Mouse (Mus musculus) ES-E14 (cell line): ENCODE results near the gene Abcf1. TPM values are rescaled to one million over a fixed set of nuclear protein-coding genes. Genes with fewer than 3 reads are reported as not detected.

Experiments used
- DNase-seq: peaks from one replicate; pipeline ENCODE4 v3.0.0-alpha.2; 2013; ENCODE audit warnings: low read depth, low spot score
- H3K27ac ChIP-seq: 2 replicates; pipeline ENCODE4 v1.5.1; 2012; ENCODE audit warnings: low read depth, mild to moderate bottlenecking, low read length, moderate library complexity, mixed read lengths; ENCODE audit not compliant: poor library complexity, insufficient read depth, severe bottlenecking
- H3K36me3 ChIP-seq: 2 replicates; pipeline ENCODE4 v1.6.1; 2012; ENCODE audit warnings: mild to moderate bottlenecking, low read length, moderate library complexity, mixed read lengths; ENCODE audit not compliant: control insufficient read depth, poor library complexity, insufficient read depth, severe bottlenecking
- H3K4me1 ChIP-seq, 2 experiments: fragments of 150-350 bp in 1 of 2; sonication (generic) in 1 of 2; 2 replicates each; pipeline ENCODE4 v1.6.1; 2012; ENCODE audit warnings: low read length in 2 of 2, mild to moderate bottlenecking in 1 of 2, mixed read lengths in 1 of 2; ENCODE audit not compliant: control insufficient read depth in 2 of 2, insufficient read depth in 2 of 2, poor library complexity in 1 of 2
- H3K4me3 ChIP-seq, 2 experiments: fragments of 150-350 bp in 1 of 2; sonication (generic) in 1 of 2; 2 replicates each; pipeline ENCODE4 v1.5.1; 2012; ENCODE audit warnings: low read length in 2 of 2, low read depth in 1 of 2, mild to moderate bottlenecking in 1 of 2, mixed read lengths in 1 of 2; ENCODE audit not compliant: insufficient read depth in 1 of 2, poor library complexity in 1 of 2, severe bottlenecking in 1 of 2
- H3K9ac ChIP-seq: 2 replicates; pipeline ENCODE4 v1.6.1; 2012; ENCODE audit warnings: low read depth, mild to moderate bottlenecking, low read length, mixed read lengths; ENCODE audit not compliant: poor library complexity, insufficient read depth, severe bottlenecking
- H3K9me3 ChIP-seq: fragments of 150-350 bp; sonication (generic); 2 replicates; pipeline ENCODE4 v1.6.1; 2012; ENCODE audit warnings: low read depth, mild to moderate bottlenecking, low read length; ENCODE audit not compliant: control insufficient read depth, insufficient read depth
- CHD2 ChIP-seq: IDR thresholded peaks from 2 replicates; pipeline ENCODE4 v1.6.1; 2014; ENCODE audit warnings: mild to moderate bottlenecking, low read depth, low read length, inconsistent platforms
- HCFC1 ChIP-seq: IDR thresholded peaks from 2 replicates; pipeline ENCODE4 v1.6.1; 2012; ENCODE audit warnings: low read length, inconsistent platforms, borderline replicate concordance; ENCODE audit not compliant: insufficient read depth
- MAFK ChIP-seq: IDR thresholded peaks from 2 replicates; pipeline ENCODE4 v1.6.1; 2014; ENCODE audit warnings: mild to moderate bottlenecking, low read depth, low read length, inconsistent platforms; ENCODE audit not compliant: insufficient read depth
- ZC3H11A ChIP-seq: IDR thresholded peaks from 2 replicates; pipeline ENCODE4 v1.6.1; 2012; ENCODE audit warnings: low read depth, mild to moderate bottlenecking, inconsistent platforms, low read length, borderline replicate concordance
- ZNF384 ChIP-seq: IDR thresholded peaks from 2 replicates; pipeline ENCODE4 v1.6.1; 2012; ENCODE audit warnings: low read depth, low read length, inconsistent platforms
- in situ Hi-C, 2 experiments: fragments of 600-800 bp; cut with MboI; formaldehyde crosslinking; loops; one replicate each; pipeline ENCODE4 v1.15.1; 2025; ENCODE audit warnings: low sequenced_read_pairs in 2 of 2, inconsistent platforms in 1 of 2; ENCODE audit not compliant: unreplicated experiment in 2 of 2
- total RNA-seq: library from RNA; depleted of rRNA; stranded (reverse); fragments of 300-350 nt; gene quantifications from 2 replicates; pipeline ENCODE4 v1.2.3, GENCODE M21; 2012; rRNA removed

Abcf1 gene
- total RNA-seq, 1 experiment: 117 TPM

DNA sequence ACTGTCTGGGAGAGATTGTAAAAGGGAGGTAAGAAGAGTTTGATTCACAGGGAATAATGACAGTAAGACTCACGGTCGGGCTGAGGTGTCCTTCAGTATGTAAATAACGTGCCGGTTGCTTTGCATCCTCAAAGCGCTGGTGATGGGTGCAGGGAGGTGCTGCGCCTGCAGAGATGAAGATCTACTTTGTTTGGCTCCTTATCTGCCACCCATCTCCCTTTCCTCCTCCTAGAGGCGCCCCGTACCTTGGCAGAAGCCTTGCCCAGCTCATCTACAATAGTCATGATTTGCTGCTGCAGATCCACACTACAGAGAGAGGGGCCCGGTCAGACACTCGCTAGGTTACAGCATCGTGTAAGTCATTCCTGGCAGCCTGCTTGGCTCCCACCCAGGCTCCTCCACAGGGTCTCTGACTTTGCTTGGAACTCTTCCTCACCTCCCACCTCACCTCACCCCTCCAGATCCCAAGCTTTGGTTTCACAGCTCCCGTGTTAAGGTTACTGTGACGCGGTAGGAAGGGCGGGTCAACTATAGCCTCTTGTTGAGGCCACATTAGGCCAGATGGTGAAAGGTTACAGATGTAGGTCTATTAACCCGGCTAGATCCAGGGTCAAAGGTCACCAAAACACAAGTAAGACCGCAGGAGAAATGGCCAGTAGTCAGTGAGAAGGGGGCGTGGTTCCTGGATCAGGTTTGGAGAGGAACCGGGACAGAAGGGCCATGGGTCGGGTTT, 60.2 kb downstream of the Abcf1 start:
- peak overlapping the region; percentile 70 to 87 for H3K4me3 ChIP-seq
- peak; percentile 54 for DNase-seq
- H3K9me3 ChIP-seq: no peaks in the 10 kb centered on the region
- peaks cover 22% of the 10 kb centered on the region for H3K36me3 ChIP-seq
- in situ Hi-C loops: no loop called here
- peak overlapping the region; percentile 72 for H3K9ac ChIP-seq
- peaks cover 0 to 9% of the 10 kb centered on the region in 2 experiments; a peak in 1 of 4 replicates for H3K4me1 ChIP-seq
- no peak for TF ChIP-seq ZNF384
- no peak for TF ChIP-seq ZC3H11A
- TF ChIP-seq CHD2: peak; percentile 24; the same call in 1 of the 2 replicates
- H3K27ac ChIP-seq: peak overlapping the region; percentile 58; the same call in 1 of the 2 replicates

DNA sequence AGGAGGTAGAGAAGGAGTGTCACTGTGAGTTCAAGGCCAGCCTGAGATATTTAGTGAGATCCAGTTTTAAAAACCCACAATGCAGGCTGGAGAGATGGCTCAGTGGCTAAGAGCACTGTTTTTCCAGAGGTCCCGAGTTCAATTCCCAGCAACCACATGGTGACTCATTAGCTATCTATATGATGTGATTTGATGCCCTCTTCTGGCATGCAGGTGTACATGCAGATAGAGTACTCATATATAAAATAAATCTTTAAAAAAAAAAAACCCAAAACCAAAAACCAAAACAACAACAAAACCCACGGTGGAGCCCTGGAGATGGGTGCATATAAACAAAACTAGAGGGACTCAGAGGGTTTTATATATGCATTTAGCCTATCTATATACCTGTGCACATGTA, 62.0 kb downstream of the Abcf1 start:
- no peaks in the 10 kb centered on the region for H3K9me3 ChIP-seq
- no peak overlapping the region for H3K4me3 ChIP-seq
- peaks cover 11% of the 10 kb centered on the region for H3K36me3 ChIP-seq
- in situ Hi-C loops: no loop called here
- no peak for DNase-seq
- TF ChIP-seq MAFK (no peak), HCFC1 (no peak), ZNF384 (no peak), ZC3H11A (no peak), CHD2 (no peak)
- no peak overlapping the region for H3K9ac ChIP-seq
- no peak overlapping the region for H3K27ac ChIP-seq
- peaks cover 0 to 7% of the 10 kb centered on the region in 2 experiments; a peak in 1 of 4 replicates for H3K4me1 ChIP-seq

Other genes with a start within 250 kb of the Abcf1 start
- gene Ier3, start 148.1 kb downstream of the Abcf1 start, total RNA-seq: 29.3 and 32.3 TPM in 2 replicates
- gene Flot1, start 146.5 kb downstream of the Abcf1 start, total RNA-seq: 31.6 and 34.6 TPM in 2 replicates
- gene Tubb5, start 131.5 kb downstream of the Abcf1 start, total RNA-seq: 1,077 and 1,157 TPM in 2 replicates
- 23.8 and 31.7 TPM in 2 replicates for gene Mdc1, start 128.2 kb downstream of the Abcf1 start, total RNA-seq
- 24.7 and 43.0 TPM in 2 replicates for gene Nrm, start 108.4 kb downstream of the Abcf1 start, total RNA-seq
- gene Ppp1r18, start 104.2 kb downstream of the Abcf1 start, total RNA-seq: 23.2 and 29.9 TPM in 2 replicates
- 202 and 391 TPM in 2 replicates for gene Dhx16, start 89.9 kb downstream of the Abcf1 start, total RNA-seq
- 13.6 and 15.8 TPM in 2 replicates for gene 2310061I04Rik, start 72.3 kb downstream of the Abcf1 start, total RNA-seq
- 12.5 and 12.9 TPM in 2 replicates for gene Atat1, start 59.7 kb downstream of the Abcf1 start, total RNA-seq
- gene Mrps18b, start 53.4 kb downstream of the Abcf1 start, total RNA-seq: 189 and 226 TPM in 2 replicates
- gene Ppp1r10, start 53.3 kb downstream of the Abcf1 start, total RNA-seq: 64.8 and 68.2 TPM in 2 replicates
- 51.6 and 64.1 TPM in 2 replicates for gene Gnl1, start 10.1 kb upstream of the Abcf1 start, total RNA-seq
- gene Prr3, start 10.5 kb upstream of the Abcf1 start, total RNA-seq: 13.8 and 17.0 TPM in 2 replicates
- gene H2-T24, start 50.8 kb upstream of the Abcf1 start, total RNA-seq: not detected in 2 replicates
- 0.67 and 0.95 TPM in 2 replicates for gene H2-T23, start 63.1 kb upstream of the Abcf1 start, total RNA-seq
- gene H2-T22, start 73.0 kb upstream of the Abcf1 start, total RNA-seq: 2.7 and 5.8 TPM in 2 replicates
- 0.18 and 0.21 TPM in 2 replicates for gene Gm6034, start 73.2 kb upstream of the Abcf1 start, total RNA-seq
- gene Gm11127, start 88.6 kb upstream of the Abcf1 start, total RNA-seq: 0.37 and 0.54 TPM in 2 replicates
- not detected in 2 replicates for gene Gm19684, start 151.9 kb upstream of the Abcf1 start, total RNA-seq
- gene Gm7030, start 159.7 kb upstream of the Abcf1 start, total RNA-seq: 0.63 TPM in 1 of 2 replicates, not detected in the other
- not detected in 2 replicates for gene Gm8909, start 198.8 kb upstream of the Abcf1 start, total RNA-seq
- gene H2-T3, start 220.5 kb upstream of the Abcf1 start, total RNA-seq: 0.22 TPM in 1 of 2 replicates, not detected in the other